In the genomic region with DNA sequence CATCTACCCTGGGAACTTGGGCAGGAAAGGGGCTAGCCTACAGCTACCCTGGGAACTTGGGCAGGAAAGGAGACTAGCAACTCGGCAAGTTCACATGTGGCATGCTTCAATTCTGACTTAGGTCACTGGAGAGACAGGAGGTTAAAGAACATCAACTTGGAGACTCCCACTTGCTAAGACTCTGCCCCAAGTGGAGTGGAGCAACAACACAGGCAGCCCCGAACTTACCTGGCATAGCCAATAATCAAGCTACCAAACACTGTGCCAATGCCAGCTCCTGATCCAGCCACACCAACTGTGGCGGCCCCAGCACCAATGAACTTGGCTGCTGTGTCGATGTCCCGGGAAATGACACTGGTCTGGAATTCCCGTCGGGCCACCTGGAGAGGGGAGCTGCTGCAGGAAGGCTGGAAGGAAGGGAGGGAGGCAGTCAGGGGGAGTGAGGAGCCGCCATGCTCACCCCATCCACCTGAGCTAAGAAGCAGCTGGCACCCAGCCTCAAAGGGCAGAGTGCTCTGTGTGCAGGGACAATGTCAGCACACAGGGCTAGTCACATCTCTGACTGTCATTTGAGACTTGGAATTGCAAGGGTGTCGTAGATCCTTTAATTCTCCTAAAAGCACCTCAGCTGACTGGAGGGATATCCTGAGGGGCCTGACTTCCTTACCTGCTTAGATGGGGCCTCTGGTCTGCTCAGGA, we compare ENCODE assay signal across 11 mouse cellular contexts. TPM values are rescaled to one million over a fixed set of nuclear protein-coding genes. Genes with fewer than 3 reads are reported as not detected.
DNase-seq lines count a peak whose midpoint lies in the region; ATAC-seq and TF ChIP-seq lines count a peak whose summit lies in the region.
"Had no signal": no experiment of that assay in that cellular context is flagged by ENCODE, and none has a peak within 500 bp of the region (broad histone marks: within the 10 kb centered on the region; RNA-seq: fewer than 3 reads in every experiment).

No protein-coding gene starts in this region.

- H3K4me2 ChIP-seq in hindbrain, embryonic 12.5 days (replicated peaks), result no peak overlapping the region
- peak overlapping the region; percentile 77; the same call in 1 of the 2 replicates for H3K4me2 ChIP-seq in kidney, embryonic 14.5 days (replicated peaks; ENCODE audit: low read depth, low read length)
- peak overlapping the region; percentile 78 for H3K4me2 ChIP-seq in myocyte (ENCODE audit: low read depth)

- no peak overlapping the region for H3K9ac ChIP-seq in hindbrain, embryonic 12.5 days
- peak overlapping the region; percentile 64; the same call in 1 of the 2 replicates for H3K9ac ChIP-seq in kidney, embryonic 14.5 days (ENCODE audit: low read depth, low read length)

- no peak for DNase-seq in hindbrain, embryonic 10.5 days (ENCODE audit: low spot score)
- no peak for DNase-seq in embryonic facial prominence, embryonic 10.5 days (ENCODE audit: low spot score)
- no peak for DNase-seq in frontal cortex, postnatal 36 days (ENCODE audit: low spot score in 2 of 2)
- DNase-seq in gastrocnemius, postnatal 14 days, result no peak
- DNase-seq in left cerebral cortex, adult 11 months (ENCODE audit: low spot score), result no peak

- peaks cover 18% of the 10 kb centered on the region for H3K79me2 ChIP-seq in myocyte (ENCODE audit: control insufficient read depth, insufficient read depth)

- no peak overlapping the region for H3K27ac ChIP-seq in hindbrain, embryonic 10.5 days
- H3K27ac ChIP-seq in hindbrain, embryonic 12.5 days, result no peak overlapping the region
- H3K27ac ChIP-seq in embryonic facial prominence, embryonic 10.5 days (replicated peaks), result no peak overlapping the region
- no peak overlapping the region for H3K27ac ChIP-seq in kidney, embryonic 14.5 days (ENCODE audit: low read depth, low read length)
- H3K27ac ChIP-seq: embryonic facial prominence, embryonic 12.5 days had no signal

- no peak for TF ChIP-seq POLR2A in myocyte (IDR thresholded peaks at IDR 0.05; ENCODE audit: insufficient read length, low read depth)

- peaks cover 38% of the 10 kb centered on the region for H3K36me3 ChIP-seq in hindbrain, embryonic 10.5 days
- H3K36me3 ChIP-seq in hindbrain, embryonic 12.5 days, result peaks cover 15% of the 10 kb centered on the region
- H3K36me3 ChIP-seq in embryonic facial prominence, embryonic 10.5 days (replicated peaks), result peaks cover 40% of the 10 kb centered on the region
- peaks cover 22% of the 10 kb centered on the region; the same call in 1 of the 2 replicates for H3K36me3 ChIP-seq in kidney, embryonic 14.5 days (ENCODE audit: control insufficient read depth, insufficient read depth, low read length)
- H3K36me3 ChIP-seq in myocyte (ENCODE audit: control insufficient read depth, insufficient read depth), result peaks cover 7% of the 10 kb centered on the region

- peaks cover 23% of the 10 kb centered on the region for H3K4me1 ChIP-seq in hindbrain, embryonic 10.5 days (replicated peaks)
- peaks cover 13% of the 10 kb centered on the region for H3K4me1 ChIP-seq in hindbrain, embryonic 12.5 days
- H3K4me1 ChIP-seq in embryonic facial prominence, embryonic 10.5 days, result peaks cover 21% of the 10 kb centered on the region
- H3K4me1 ChIP-seq in kidney, embryonic 14.5 days (ENCODE audit: control insufficient read depth, insufficient read depth, low read length), result peaks cover 9% of the 10 kb centered on the region

- ATAC-seq in hindbrain, embryonic 12.5 days (ENCODE audit: low FRiP score), result no peak
- no peak for ATAC-seq in kidney, embryonic 14.5 days (ENCODE audit: low FRiP score, low TSS enrichment)

- no peaks in the 10 kb centered on the region for H3K27me3 ChIP-seq in hindbrain, embryonic 10.5 days (ENCODE audit: insufficient read depth, poor library complexity, severe bottlenecking)
- H3K27me3 ChIP-seq in hindbrain, embryonic 12.5 days, result no peaks in the 10 kb centered on the region
- H3K27me3 ChIP-seq in embryonic facial prominence, embryonic 10.5 days (replicated peaks; ENCODE audit: low read depth, poor library complexity, severe bottlenecking), result no peaks in the 10 kb centered on the region
- no peaks in the 10 kb centered on the region for H3K27me3 ChIP-seq in kidney, embryonic 14.5 days (ENCODE audit: control insufficient read depth, insufficient read depth, low read length)
- H3K27me3 ChIP-seq in myocyte (ENCODE audit: control insufficient read depth, insufficient read depth, insufficient read length), result no peaks in the 10 kb centered on the region
- H3K27me3 ChIP-seq: embryonic facial prominence, embryonic 12.5 days had no signal

- H3K9me3 ChIP-seq in hindbrain, embryonic 10.5 days, result no peaks in the 10 kb centered on the region
- no peaks in the 10 kb centered on the region for H3K9me3 ChIP-seq in hindbrain, embryonic 12.5 days (replicated peaks)
- H3K9me3 ChIP-seq in embryonic facial prominence, embryonic 10.5 days, result no peaks in the 10 kb centered on the region
- H3K9me3 ChIP-seq in kidney, embryonic 14.5 days (ENCODE audit: control insufficient read depth, low read length), result no peaks in the 10 kb centered on the region
- H3K9me3 ChIP-seq: embryonic facial prominence, embryonic 12.5 days had no signal

- intact Hi-C loops in gastrocnemius, postnatal 14 days (cut with DNase I; ENCODE audit: low total_unique reads), result no loop called here

- H3ac ChIP-seq in myocyte (ENCODE audit: control insufficient read depth, insufficient read length), result no peak overlapping the region

- H3K4me3 ChIP-seq in hindbrain, embryonic 10.5 days, result 0 out of 2 replicates have a peak overlapping the region, but pooled peaks have one; percentile 10
- no peak overlapping the region for H3K4me3 ChIP-seq in hindbrain, embryonic 12.5 days
- peak overlapping the region; percentile 84; the same call in 1 of the 2 replicates for H3K4me3 ChIP-seq in embryonic facial prominence, embryonic 10.5 days
- H3K4me3 ChIP-seq in kidney, embryonic 14.5 days (ENCODE audit: low read length), result peak overlapping the region; percentile 51; the same call in 1 of the 2 replicates
- peak overlapping the region; percentile 100 for H3K4me3 ChIP-seq in myocyte

- 88% methylated on average over 9 of the region's 9 CpGs for WGBS in hindbrain, embryonic 10.5 days
- WGBS in hindbrain, embryonic 12.5 days, result 82% methylated on average over 9 of the region's 9 CpGs
- WGBS in embryonic facial prominence, embryonic 10.5 days, result 87% methylated on average over 9 of the region's 9 CpGs
- 68% methylated on average over 7 of the region's 9 CpGs for WGBS in kidney, embryonic 14.5 days

TF ChIP-seq in myocyte, 11 proteins besides CTCF, POLR2A, EP300 and RAD21:
- TF ChIP-seq MYOG (IDR thresholded peaks at IDR 0.05; ENCODE audit: control insufficient read depth in 1 of 3, insufficient read depth in 1 of 3, insufficient read length in 2 of 3, low read depth in 2 of 3) (peak in 1 of 3 experiments; percentile 9), REST (IDR thresholded peaks at IDR 0.05; ENCODE audit: insufficient read depth, insufficient read length) (no peak)

RNA-seq across cellular contexts. Expression of gene Atp5g1, which starts 2.0 kb away (rescaled TPM):
- 582 and 586 TPM in 2 replicates for polyA plus RNA-seq in hindbrain, embryonic 10.5 days (2016; fragmentation: Nextera tagmentation; extraction: Ambion mirVana)
- 377 and 424 TPM in 2 replicates for polyA plus RNA-seq in hindbrain, embryonic 12.5 days (2016; fragmentation: Nextera tagmentation; extraction: Ambion mirVana)
- 596 and 634 TPM in 2 replicates for polyA plus RNA-seq in embryonic facial prominence, embryonic 10.5 days (2016; fragmentation: Nextera tagmentation; extraction: Ambion mirVana)
- 848 and 857 TPM in 2 replicates for polyA plus RNA-seq in kidney, embryonic 14.5 days (2014; fragmentation: Nextera tagmentation; extraction: Ambion mirVana)
- 1,235 TPM for polyA plus RNA-seq in myocyte (2012; fragmentation: generic; extraction: Trizol)
- 1,000 to 10,000 TPM; 1,272 to 1,516 TPM for total RNA-seq in gastrocnemius, postnatal 14 days (2021)

RNA-seq across cellular contexts. Expression of gene Ube2z, which starts 8.3 kb away (rescaled TPM):
- 28.6 and 28.7 TPM in 2 replicates for polyA plus RNA-seq in hindbrain, embryonic 10.5 days (2016; fragmentation: Nextera tagmentation; extraction: Ambion mirVana)
- 40.7 and 43.4 TPM in 2 replicates for polyA plus RNA-seq in hindbrain, embryonic 12.5 days (2016; fragmentation: Nextera tagmentation; extraction: Ambion mirVana)
- polyA plus RNA-seq in embryonic facial prominence, embryonic 10.5 days (2016; fragmentation: Nextera tagmentation; extraction: Ambion mirVana), result 34.3 and 35.2 TPM in 2 replicates
- 27.6 and 36.4 TPM in 2 replicates for polyA plus RNA-seq in kidney, embryonic 14.5 days (2014; fragmentation: Nextera tagmentation; extraction: Ambion mirVana)
- 53.6 TPM for polyA plus RNA-seq in myocyte (2012; fragmentation: generic; extraction: Trizol)
- 10 to 100 TPM; 17.6 to 19.9 TPM for total RNA-seq in gastrocnemius, postnatal 14 days (2021)

RNA-seq across cellular contexts. Expression of gene Calcoco2, which starts 38.3 kb away (rescaled TPM):
- polyA plus RNA-seq in hindbrain, embryonic 10.5 days (2016; fragmentation: Nextera tagmentation; extraction: Ambion mirVana), result not detected in 2 replicates
- polyA plus RNA-seq in hindbrain, embryonic 12.5 days (2016; fragmentation: Nextera tagmentation; extraction: Ambion mirVana), result 0.15 TPM in 1 of 2 replicates, not detected in the other
- polyA plus RNA-seq in embryonic facial prominence, embryonic 10.5 days (2016; fragmentation: Nextera tagmentation; extraction: Ambion mirVana), result not detected in 2 replicates
- polyA plus RNA-seq in kidney, embryonic 14.5 days (2014; fragmentation: Nextera tagmentation; extraction: Ambion mirVana), result not detected in 2 replicates
- polyA plus RNA-seq in myocyte (2012; fragmentation: generic; extraction: Trizol), result not detected
- total RNA-seq in gastrocnemius, postnatal 14 days (2021), result not detected
- total RNA-seq: layer of hippocampus, postnatal 10 days had no signal
- polyA plus RNA-seq: embryonic facial prominence, embryonic 12.5 days had no signal

RNA-seq across cellular contexts. Expression of gene Snf8, which starts 38.8 kb away (rescaled TPM):
- 118 and 126 TPM in 2 replicates for polyA plus RNA-seq in hindbrain, embryonic 10.5 days (2016; fragmentation: Nextera tagmentation; extraction: Ambion mirVana)
- 115 and 118 TPM in 2 replicates for polyA plus RNA-seq in hindbrain, embryonic 12.5 days (2016; fragmentation: Nextera tagmentation; extraction: Ambion mirVana)
- 106 and 107 TPM in 2 replicates for polyA plus RNA-seq in embryonic facial prominence, embryonic 10.5 days (2016; fragmentation: Nextera tagmentation; extraction: Ambion mirVana)
- polyA plus RNA-seq in kidney, embryonic 14.5 days (2014; fragmentation: Nextera tagmentation; extraction: Ambion mirVana), result 34.2 and 63.5 TPM in 2 replicates
- polyA plus RNA-seq in myocyte (2012; fragmentation: generic; extraction: Trizol), result 112 TPM
- 10 to 100 TPM; 27.6 to 31.7 TPM for total RNA-seq in gastrocnemius, postnatal 14 days (2021)

RNA-seq across cellular contexts. Expression of gene Gip, which starts 49.1 kb away (rescaled TPM):
- polyA plus RNA-seq in hindbrain, embryonic 10.5 days (2016; fragmentation: Nextera tagmentation; extraction: Ambion mirVana), result not detected in 2 replicates
- polyA plus RNA-seq in hindbrain, embryonic 12.5 days (2016; fragmentation: Nextera tagmentation; extraction: Ambion mirVana), result not detected in 2 replicates
- polyA plus RNA-seq in embryonic facial prominence, embryonic 10.5 days (2016; fragmentation: Nextera tagmentation; extraction: Ambion mirVana), result not detected in 2 replicates
- polyA plus RNA-seq in kidney, embryonic 14.5 days (2014; fragmentation: Nextera tagmentation; extraction: Ambion mirVana), result not detected in 2 replicates
- polyA plus RNA-seq in myocyte (2012; fragmentation: generic; extraction: Trizol), result not detected
- not detected for total RNA-seq in gastrocnemius, postnatal 14 days (2021)
- total RNA-seq: layer of hippocampus, postnatal 10 days had no signal
- polyA plus RNA-seq: embryonic facial prominence, embryonic 12.5 days; urinary bladder, adult 2 months had no signal
